Mouse (Mus musculus) embryonic facial prominence, embryonic 11.5 days (tissue): ENCODE measurements around the gene Lpin2. TPM values are rescaled to one million over a fixed set of nuclear protein-coding genes. Genes with fewer than 3 reads are reported as not detected.

Experiments
- ATAC-seq: fragments of 200-750 bp; cut with Nextera tagmentation; replicated peaks from 2 replicates; pipeline ENCODE4 v1.8.0; 2017; ENCODE audit warnings: low read depth; ENCODE audit not compliant: insufficient number of reproducible peaks, low FRiP score, low TSS enrichment
- DNase-seq: peaks from one replicate; pipeline ENCODE4 v3.0.0-alpha.2; 2015; ENCODE audit warnings: low spot score
- H3K27ac ChIP-seq: fragments of 300-500 bp; sonication (generic); replicated peaks from 2 replicates; pipeline ENCODE4 v1.5.1; 2014; ENCODE audit warnings: mild to moderate bottlenecking, low read depth, low read length, control low read depth
- H3K27me3 ChIP-seq: fragments of 300-500 bp; sonication (generic); 2 replicates; pipeline ENCODE4 v1.6.1; 2014; ENCODE audit warnings: mild to moderate bottlenecking, low read length, moderate library complexity, mixed read lengths; ENCODE audit not compliant: control insufficient read depth, insufficient read depth
- H3K36me3 ChIP-seq: fragments of 300-500 bp; sonication (generic); replicated peaks from 2 replicates; pipeline ENCODE4 v1.6.1; 2014; ENCODE audit warnings: low read depth, mild to moderate bottlenecking, low read length, moderate library complexity, mixed read lengths; ENCODE audit not compliant: control insufficient read depth, insufficient read depth
- H3K4me1 ChIP-seq: fragments of 300-500 bp; sonication (generic); 2 replicates; pipeline ENCODE4 v1.6.1; 2014; ENCODE audit warnings: low read length, mixed read lengths; ENCODE audit not compliant: control insufficient read depth, insufficient read depth
- H3K4me2 ChIP-seq: fragments of 300-500 bp; sonication (generic); 2 replicates; pipeline ENCODE4 v1.6.1; 2014; ENCODE audit warnings: low read depth, mild to moderate bottlenecking, control low read depth, low read length, moderate library complexity
- H3K4me3 ChIP-seq: fragments of 300-500 bp; sonication (generic); 2 replicates; pipeline ENCODE4 v1.5.1; 2014; ENCODE audit warnings: low read depth, low read length, control low read depth
- H3K9ac ChIP-seq: fragments of 300-500 bp; sonication (generic); replicated peaks from 2 replicates; pipeline ENCODE4 v1.6.1; 2014; ENCODE audit warnings: mild to moderate bottlenecking, control low read depth, low read length
- H3K9me3 ChIP-seq: fragments of 300-500 bp; sonication (generic); replicated peaks from 2 replicates; pipeline ENCODE4 v1.6.1; 2016; ENCODE audit warnings: mild to moderate bottlenecking, low read length, inconsistent platforms, mixed read lengths; ENCODE audit not compliant: control insufficient read depth
- WGBS: fragments of 180-500 bp; shearing (Covaris S2); extraction: QIAGEN DNeasy Blood & Tissue Kit; methylation state at CpG from one replicate; pipeline ENCODE4 v1.1.7; 2014; 5-methylcytosine and 5-hydroxymethylcytosine counted together
- polyA plus RNA-seq: library from polyadenylated mRNA; unstranded; fragments of >200 nt; fragmentation: Nextera tagmentation; extraction: Ambion mirVana; gene quantifications from 2 replicates; pipeline ENCODE4 v1.2.1, GENCODE M21; 2014

Gene Lpin2
- polyA plus RNA-seq, 1 experiment from 2014 or later: 46.3 TPM

DNA sequence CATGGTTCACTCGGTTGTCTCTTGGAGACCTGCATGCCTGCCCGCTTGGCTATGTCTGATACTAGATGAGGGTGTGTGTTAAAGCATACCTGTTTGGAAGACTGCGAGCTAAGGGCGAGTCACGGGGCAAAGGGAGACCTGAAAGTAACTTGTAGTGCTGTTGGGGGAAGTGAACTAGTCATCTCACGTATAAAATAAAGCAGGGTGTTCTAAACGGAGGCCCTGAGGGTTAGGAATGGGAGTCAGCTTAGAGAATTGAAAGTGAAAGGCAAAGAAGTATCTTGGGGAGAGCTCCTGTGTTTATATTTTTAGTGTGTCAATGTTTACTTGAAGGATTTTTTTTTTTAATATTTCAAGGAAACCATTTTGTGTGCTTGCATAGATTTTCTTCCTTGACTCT, 8.2 kb downstream of the Lpin2 start:
- Histone ChIP-seq H3K9ac (no peak overlapping the region), H3K9me3 (no peaks in the 10 kb centered on the region), H3K4me3 (no peak overlapping the region), H3K4me2 (no peak overlapping the region), H3K27ac (no peak overlapping the region), H3K4me1 (no peaks in the 10 kb centered on the region), H3K36me3 (no peaks in the 10 kb centered on the region), H3K27me3 (no peaks in the 10 kb centered on the region)
- 89% methylated on average over 7 of the region's 7 CpGs for WGBS
- ATAC-seq: no peak
- no peak for DNase-seq

- Histone ChIP-seq H3K27me3 (no peaks in the 10 kb centered on the region), H3K27ac (no peak overlapping the region), H3K9ac (no peak overlapping the region), H3K4me2 (no peak overlapping the region), H3K9me3 (no peaks in the 10 kb centered on the region), H3K4me1 (no peaks in the 10 kb centered on the region), H3K36me3 (no peaks in the 10 kb centered on the region), H3K4me3 (no peak overlapping the region)
- 95% methylated on average over 2 of the region's 2 CpGs for WGBS
- DNase-seq (no peak), ATAC-seq (no peak)
Observed at GRCm38 (mm10) chr17:71191063-71191462, 8.7 kb downstream of the Lpin2 start.

GRCm38 (mm10) chr17:71191651-71192419, 9.5 kb downstream of the Lpin2 start:
- H3K27ac ChIP-seq: no peak overlapping the region
- DNase-seq: no peak
- H3K4me3 ChIP-seq: no peak overlapping the region
- H3K4me1 ChIP-seq: no peaks in the 10 kb centered on the region
- H3K9me3 ChIP-seq: no peaks in the 10 kb centered on the region
- H3K27me3 ChIP-seq: no peaks in the 10 kb centered on the region
- WGBS: 66% methylated on average over 8 of the region's 8 CpGs
- H3K4me2 ChIP-seq: no peak overlapping the region
- no peak for ATAC-seq
- H3K9ac ChIP-seq: no peak overlapping the region
- no peaks in the 10 kb centered on the region for H3K36me3 ChIP-seq

GRCm38 (mm10) chr17:71193019-71193418, 10.7 kb downstream of the Lpin2 start:
- no peak overlapping the region for H3K4me2 ChIP-seq
- no peak overlapping the region for H3K27ac ChIP-seq
- H3K4me3 ChIP-seq: no peak overlapping the region
- ATAC-seq: no peak
- H3K27me3 ChIP-seq: no peaks in the 10 kb centered on the region
- no peak overlapping the region for H3K9ac ChIP-seq
- H3K9me3 ChIP-seq: no peaks in the 10 kb centered on the region
- DNase-seq: no peak
- WGBS: 94% methylated on average over 1 of the region's 1 CpGs
- H3K36me3 ChIP-seq: no peaks in the 10 kb centered on the region
- H3K4me1 ChIP-seq: no peaks in the 10 kb centered on the region

- Histone ChIP-seq H3K4me3 (no peak overlapping the region), H3K9ac (no peak overlapping the region), H3K27me3 (no peaks in the 10 kb centered on the region), H3K4me2 (no peak overlapping the region), H3K27ac (no peak overlapping the region), H3K9me3 (no peaks in the 10 kb centered on the region), H3K4me1 (no peaks in the 10 kb centered on the region), H3K36me3 (no peaks in the 10 kb centered on the region)
- no peak for DNase-seq
- 89% methylated on average over 1 of the region's 1 CpGs for WGBS
- no peak for ATAC-seq
Observed at GRCm38 (mm10) chr17:71193485-71193884, 11.1 kb downstream of the Lpin2 start.

DNA sequence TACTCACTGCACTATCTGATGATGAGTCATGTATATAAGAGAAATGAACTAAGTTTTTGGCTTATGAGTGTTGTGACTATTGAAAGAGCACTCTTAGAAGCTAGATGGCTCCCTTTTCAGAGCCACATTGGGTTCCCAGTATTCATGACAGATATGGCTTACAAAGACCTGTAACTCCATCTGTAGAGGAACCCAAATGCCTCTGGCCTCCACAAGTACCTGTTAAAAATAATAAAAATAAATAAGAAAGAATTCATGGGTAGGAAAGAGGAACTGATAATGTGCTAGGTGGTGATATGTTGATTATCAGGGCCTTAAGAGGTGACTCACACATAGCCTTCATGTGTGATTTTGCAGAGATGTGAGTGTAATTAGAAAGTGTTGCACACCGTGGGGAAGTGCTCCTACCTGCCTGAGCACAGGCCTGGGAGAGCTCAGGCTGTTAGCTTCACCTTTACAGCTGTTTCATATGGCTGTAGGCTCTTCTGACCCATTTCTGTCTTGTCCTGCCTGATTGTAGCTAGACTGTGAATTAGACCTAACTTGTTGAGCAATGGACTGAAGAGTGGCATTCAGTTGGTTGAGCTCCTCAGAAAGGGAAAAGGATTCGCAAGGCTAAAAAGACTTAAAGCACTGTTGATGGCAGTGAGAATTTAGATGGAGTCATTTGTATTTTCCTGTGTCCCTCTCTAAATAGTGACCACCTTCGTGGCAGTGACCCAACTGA, 12.7 kb downstream of the Lpin2 start:
- Histone ChIP-seq H3K9me3 (no peaks in the 10 kb centered on the region), H3K36me3 (no peaks in the 10 kb centered on the region), H3K27me3 (no peaks in the 10 kb centered on the region), H3K4me3 (no peak overlapping the region), H3K27ac (no peak overlapping the region), H3K9ac (no peak overlapping the region), H3K4me2 (no peak overlapping the region), H3K4me1 (no peaks in the 10 kb centered on the region)
- ATAC-seq: no peak
- no peak for DNase-seq
- WGBS: 81% methylated on average over 3 of the region's 3 CpGs

DNA sequence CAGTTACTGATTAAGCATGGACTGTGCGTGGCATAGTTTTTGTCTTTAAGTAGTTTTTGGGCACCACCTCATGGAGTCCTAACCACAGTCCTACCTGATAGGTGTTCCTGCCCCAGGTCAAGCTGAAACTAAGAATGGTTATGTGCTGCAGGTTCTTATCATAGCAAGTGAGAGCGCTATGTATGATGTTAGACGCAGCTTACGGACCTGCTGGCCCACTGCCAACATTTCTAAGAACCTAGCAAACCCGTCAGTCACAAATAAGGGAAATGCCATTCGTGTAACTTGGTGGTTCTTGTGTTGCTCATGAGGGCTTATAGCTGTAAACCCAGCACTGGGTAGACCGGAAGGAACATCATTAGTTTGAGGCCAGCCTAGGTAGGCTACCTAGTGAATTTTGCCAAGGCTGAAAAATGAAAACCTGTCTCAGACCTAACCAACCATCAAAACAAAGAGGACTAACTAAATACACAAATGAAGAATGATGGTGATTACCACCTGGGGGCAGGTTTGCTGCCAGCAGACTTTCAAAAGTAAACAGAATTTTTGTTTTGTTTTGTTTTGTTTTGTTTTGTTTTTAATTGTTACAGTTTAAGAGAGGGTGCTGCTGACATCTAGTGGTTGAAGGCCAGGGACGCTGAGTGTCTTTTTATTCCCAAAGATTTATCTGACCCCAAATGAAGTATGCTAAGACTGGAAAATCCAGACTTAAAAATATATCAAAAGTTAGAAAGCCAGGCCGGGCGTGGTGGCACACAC, 13.5 kb downstream of the Lpin2 start:
- ATAC-seq (0 out of 2 replicates have a peak, but pooled peaks have one; percentile 29), DNase-seq (peak; percentile 45)
- no peaks in the 10 kb centered on the region for H3K4me1 ChIP-seq
- H3K27me3 ChIP-seq: no peaks in the 10 kb centered on the region
- H3K36me3 ChIP-seq: no peaks in the 10 kb centered on the region
- H3K9ac ChIP-seq: no peak overlapping the region
- no peak overlapping the region for H3K27ac ChIP-seq
- no peak overlapping the region for H3K4me2 ChIP-seq
- 71% methylated on average over 10 of the region's 10 CpGs for WGBS
- H3K4me3 ChIP-seq: no peak overlapping the region
- H3K9me3 ChIP-seq: no peaks in the 10 kb centered on the region

- Histone ChIP-seq H3K27me3 (no peaks in the 10 kb centered on the region), H3K9ac (no peak overlapping the region), H3K4me1 (no peaks in the 10 kb centered on the region), H3K36me3 (no peaks in the 10 kb centered on the region), H3K9me3 (no peaks in the 10 kb centered on the region), H3K4me2 (no peak overlapping the region), H3K27ac (no peak overlapping the region), H3K4me3 (no peak overlapping the region)
- no peak for DNase-seq
- WGBS: 67% methylated on average over 3 of the region's 3 CpGs
- no peak for ATAC-seq
Observed at GRCm38 (mm10) chr17:71196415-71196814, 14.1 kb downstream of the Lpin2 start.
